Mouse (Mus musculus) thymus, adult 2 months (tissue): ENCODE measurements at regions not wholly inside any gene's neighbourhood (a gene's known extent, or its start where the extent isn't known, plus 50 kb on each side); places are given as distances from the start of the nearest gene placed in this dataset.

Experiments
- CTCF ChIP-seq: fragments of 200-500 bp; IDR thresholded peaks from 2 replicates; pipeline ENCODE4 v1.5.1; 2012; ENCODE audit warnings: mild to moderate bottlenecking, control low read depth, low read length, moderate library complexity, borderline replicate concordance; ENCODE audit not compliant: control insufficient read depth, poor library complexity, insufficient read depth; ENCODE audit errors: extremely low read depth
- POLR2A ChIP-seq: fragments of 200-500 bp; IDR thresholded peaks from 2 replicates; pipeline ENCODE4 v1.6.1; 2012; ENCODE audit warnings: mild to moderate bottlenecking, low read length, control low read depth, moderate library complexity; ENCODE audit not compliant: control insufficient read depth, poor library complexity, insufficient read depth; ENCODE audit errors: extremely low read depth

- no peak for TF ChIP-seq CTCF
- no peak for TF ChIP-seq POLR2A
Measured at GRCm38 (mm10) chr7:36866602-36867001, 168.7 kb downstream of the Tshz3 start.
